Mouse (Mus musculus) intestine, embryonic 16.5 days (tissue): ENCODE measurements around the gene Abcb7. TPM values are rescaled to one million over a fixed set of nuclear protein-coding genes. Genes with fewer than 3 reads are reported as not detected.

ENCODE experiments used
- polyA plus RNA-seq: library from polyadenylated mRNA; unstranded; fragments of >200 nt; fragmentation: Nextera tagmentation; extraction: Ambion mirVana; gene quantifications from 2 replicates; pipeline ENCODE4 v1.2.1, GENCODE M21; 2015

The Abcb7 gene
- polyA plus RNA-seq, 1 experiment from 2014 or later, result 7.2 TPM

Other genes starting within 250 kb of the Abcb7 start
- gene Nexmif, start 212.7 kb downstream of the Abcb7 start, polyA plus RNA-seq, result 0.35 and 0.37 TPM in 2 replicates
- gene Uprt, start 69.0 kb upstream of the Abcb7 start, polyA plus RNA-seq, result 1.2 and 1.6 TPM in 2 replicates